ENCODE assay signal across 8 mouse cellular contexts in genomic region chr17:28007179-28007811, GRCm38 (mm10).
DNase-seq lines count a peak whose midpoint lies in the region; ATAC-seq lines count a peak whose summit lies in the region.

No protein-coding gene starts in this region.

- peak; percentile 32 for DNase-seq in R1 (ENCODE audit: low read depth, low spot score)
- DNase-seq in embryo, embryonic 10 days (ENCODE audit: low spot score), result peak; percentile 69
- peak; percentile 99 for DNase-seq in heart, adult 11 months
- DNase-seq in neural tube, embryonic 11.5 days (ENCODE audit: low spot score), result peak; percentile 48
- no peak for DNase-seq in frontal cortex, postnatal 10 days (ENCODE audit: low spot score in 2 of 2)

- peaks cover 46% of the 10 kb centered on the region for H3K4me1 ChIP-seq in intestine, embryonic 15.5 days (replicated peaks)
- peaks cover 28% of the 10 kb centered on the region for H3K4me1 ChIP-seq in liver, embryonic 16.5 days (ENCODE audit: control insufficient read depth, low read depth, low read length)
- H3K4me1 ChIP-seq in neural tube, embryonic 11.5 days (ENCODE audit: control insufficient read depth, insufficient read depth, low read length), result peaks cover 26% of the 10 kb centered on the region

- no peaks in the 10 kb centered on the region for H3K36me3 ChIP-seq in intestine, embryonic 15.5 days
- H3K36me3 ChIP-seq in liver, embryonic 16.5 days (ENCODE audit: control insufficient read depth, insufficient read depth), result no peaks in the 10 kb centered on the region
- no peaks in the 10 kb centered on the region for H3K36me3 ChIP-seq in neural tube, embryonic 11.5 days (ENCODE audit: control insufficient read depth, insufficient read depth, low read length)

- 14% methylated on average over 29 of the region's 29 CpGs for WGBS in intestine, embryonic 15.5 days
- WGBS in liver, embryonic 16.5 days (ENCODE audit: insufficient replicate concordance), result 3% methylated on average over 29 of the region's 29 CpGs
- 17% methylated on average over 29 of the region's 29 CpGs for WGBS in neural tube, embryonic 11.5 days

- H3K27ac ChIP-seq in intestine, embryonic 15.5 days, result peak overlapping the region; percentile 86
- peak overlapping the region; percentile 73 for H3K27ac ChIP-seq in liver, embryonic 16.5 days (ENCODE audit: low read length)
- H3K27ac ChIP-seq in neural tube, embryonic 11.5 days (ENCODE audit: low read depth, low read length), result peak overlapping the region; percentile 47

- peak overlapping the region; percentile 62 for H3K4me2 ChIP-seq in intestine, embryonic 15.5 days (replicated peaks)
- peak overlapping the region; percentile 61 for H3K4me2 ChIP-seq in liver, embryonic 16.5 days (ENCODE audit: low read depth, low read length)
- peak overlapping the region; percentile 24 for H3K4me2 ChIP-seq in neural tube, embryonic 11.5 days (ENCODE audit: low read depth)

- H3K4me3 ChIP-seq in intestine, embryonic 15.5 days (replicated peaks), result peak overlapping the region; percentile 29
- peak overlapping the region; percentile 49 for H3K4me3 ChIP-seq in liver, embryonic 16.5 days (ENCODE audit: low read depth, low read length)
- no peak overlapping the region for H3K4me3 ChIP-seq in neural tube, embryonic 11.5 days (ENCODE audit: low read depth, low read length)

- H3K9ac ChIP-seq in intestine, embryonic 15.5 days, result peak overlapping the region; percentile 39; the same call in 1 of the 2 replicates
- peak overlapping the region; percentile 47 for H3K9ac ChIP-seq in liver, embryonic 16.5 days (ENCODE audit: low read depth, low read length)
- H3K9ac ChIP-seq in neural tube, embryonic 11.5 days (ENCODE audit: low read length), result peak overlapping the region; percentile 50

- no peaks in the 10 kb centered on the region; the same call in 1 of the 2 replicates for H3K27me3 ChIP-seq in intestine, embryonic 15.5 days (replicated peaks)
- H3K27me3 ChIP-seq in liver, embryonic 16.5 days (ENCODE audit: control insufficient read depth, insufficient read depth, low read depth, low read length), result no peaks in the 10 kb centered on the region
- H3K27me3 ChIP-seq in neural tube, embryonic 11.5 days (ENCODE audit: control insufficient read depth, insufficient read depth, low read length), result no peaks in the 10 kb centered on the region

- peak; percentile 73 for ATAC-seq in intestine, embryonic 15.5 days
- peak; percentile 48 for ATAC-seq in liver, embryonic 16.5 days (ENCODE audit: low read depth)
- no peak for ATAC-seq in neural tube, embryonic 11.5 days (ENCODE audit: insufficient read depth, low FRiP score, low TSS enrichment)
- no peak for ATAC-seq in erythroblast, adult 5-6 weeks (replicated peaks; ENCODE audit: low FRiP score, poor library complexity, severe bottlenecking)

- H3K9me3 ChIP-seq in intestine, embryonic 15.5 days, result no peaks in the 10 kb centered on the region
- no peaks in the 10 kb centered on the region for H3K9me3 ChIP-seq in liver, embryonic 16.5 days (replicated peaks; ENCODE audit: control insufficient read depth, low read length)
- H3K9me3 ChIP-seq in neural tube, embryonic 11.5 days (ENCODE audit: control insufficient read depth, low read length), result no peaks in the 10 kb centered on the region

Comparison
In these comparisons a context has a peak if more than half of its experiments do, and no peak if none do; other contexts are left out.
1. DNase-seq: peak in R1 (single experiment), embryo, embryonic 10 days (single experiment), heart, adult 11 months (single experiment) and neural tube, embryonic 11.5 days (single experiment); none in frontal cortex, postnatal 10 days (0 of 2).
2. ATAC-seq: peak in intestine, embryonic 15.5 days (single experiment) and liver, embryonic 16.5 days (single experiment); none in neural tube, embryonic 11.5 days (single experiment) and erythroblast, adult 5-6 weeks (single experiment).
3. Peak in every context shown above with its lines, with median percentiles within 50 percentile points of each other: H3K27ac ChIP-seq, H3K4me2 ChIP-seq and H3K9ac ChIP-seq.